Mouse (Mus musculus) spleen, adult 12 weeks (tissue): ENCODE results near the gene Gm826.
A peak's percentile ranks its signal among the peaks of the same experiment; 100 is the strongest.

Source experiments
- DNase-seq: peaks from one replicate; pipeline ENCODE4 v3.0.0; 2022; ENCODE audit warnings: low spot score

Gene Gm826

GRCm38 (mm10) chr2:160334111-160334661 lies at the start of gene Gm826:
TSS of gene Gm826 (minus strand) at chr2:160334162.
- DNase-seq = no peak

- DNase-seq = no peak
Measured at GRCm38 (mm10) chr2:160383418-160383817, 49.5 kb upstream of the Gm826 start.

GRCm38 (mm10) chr2:160378271-160378670 lies 44.3 kb upstream of the Gm826 start:
- DNase-seq = no peak

GRCm38 (mm10) chr2:160376236-160376635 lies 42.3 kb upstream of the Gm826 start:
- no peak for DNase-seq

- no peak for DNase-seq
Measured at GRCm38 (mm10) chr2:160369653-160370420, 35.9 kb upstream of the Gm826 start.

- no peak for DNase-seq
Measured at GRCm38 (mm10) chr2:160368422-160369357, 34.7 kb upstream of the Gm826 start.

GRCm38 (mm10) chr2:160367448-160368208 lies 33.7 kb upstream of the Gm826 start:
- peak; percentile 21 for DNase-seq

GRCm38 (mm10) chr2:160366980-160367338 lies 33.0 kb upstream of the Gm826 start, which contains the start of gene Mafb:
TSS of gene Mafb (minus strand) at chr2:160367065.
- no peak for DNase-seq

GRCm38 (mm10) chr2:160366111-160366979 lies 32.4 kb upstream of the Gm826 start:
- DNase-seq = no peak

GRCm38 (mm10) chr2:160365107-160365911 lies 31.3 kb upstream of the Gm826 start:
- DNase-seq = no peak

GRCm38 (mm10) chr2:160364666-160365065 lies 30.7 kb upstream of the Gm826 start:
- no peak for DNase-seq

- DNase-seq = no peak
Measured at GRCm38 (mm10) chr2:160364128-160364650, 30.2 kb upstream of the Gm826 start.

GRCm38 (mm10) chr2:160363201-160363600 lies 29.2 kb upstream of the Gm826 start:
- no peak for DNase-seq

- no peak for DNase-seq
Measured at GRCm38 (mm10) chr2:160361442-160362121, 27.6 kb upstream of the Gm826 start.

GRCm38 (mm10) chr2:160360234-160360874 lies 26.4 kb upstream of the Gm826 start:
- no peak for DNase-seq

- DNase-seq = no peak
Measured at GRCm38 (mm10) chr2:160358896-160359295, 24.9 kb upstream of the Gm826 start.

GRCm38 (mm10) chr2:160357442-160357841 lies 23.5 kb upstream of the Gm826 start:
- DNase-seq = no peak

GRCm38 (mm10) chr2:160356132-160356531 lies 22.2 kb upstream of the Gm826 start:
- no peak for DNase-seq

GRCm38 (mm10) chr2:160354319-160354718 lies 20.4 kb upstream of the Gm826 start:
- DNase-seq = no peak
